Mouse (Mus musculus): ENCODE measurements at regions not wholly inside any gene's neighbourhood (a gene's known extent, or its start where the extent isn't known, plus 50 kb on each side); places are given as distances from the start of the nearest gene placed in this dataset.
"Not testable (repeated sequence)": the region's sequence is repeated elsewhere in the genome, so short reads cannot be mapped to it uniquely, and the experiment has no call there.

DNA sequence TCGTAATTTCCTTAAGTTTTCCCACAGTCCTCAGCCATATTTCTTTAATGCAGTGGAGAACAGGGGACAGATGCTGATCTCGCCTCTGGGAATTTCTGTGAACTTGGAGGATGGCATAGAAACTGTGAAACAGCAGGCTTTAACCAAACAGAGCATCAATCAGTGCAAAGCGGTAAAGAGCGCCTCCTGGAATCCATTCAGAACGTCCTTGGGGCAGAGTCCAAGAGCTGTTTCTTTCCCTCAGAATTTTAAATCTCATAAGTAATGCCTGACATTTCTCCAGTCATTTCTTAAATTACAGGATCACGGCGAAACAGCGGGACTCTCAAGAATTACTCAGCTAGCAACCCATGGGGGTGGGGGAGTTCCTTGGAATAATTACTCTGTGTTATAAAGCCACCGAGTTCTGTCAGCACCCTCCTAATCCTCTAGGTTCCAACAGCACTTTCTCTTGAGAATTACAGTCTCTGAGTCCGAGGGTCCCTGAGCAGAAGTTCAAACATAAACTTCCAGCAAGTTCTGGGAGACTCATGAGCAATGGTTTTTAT is 105.2 kb upstream of the Rhobtb1 start:
- DNase-seq: no peak

DNA sequence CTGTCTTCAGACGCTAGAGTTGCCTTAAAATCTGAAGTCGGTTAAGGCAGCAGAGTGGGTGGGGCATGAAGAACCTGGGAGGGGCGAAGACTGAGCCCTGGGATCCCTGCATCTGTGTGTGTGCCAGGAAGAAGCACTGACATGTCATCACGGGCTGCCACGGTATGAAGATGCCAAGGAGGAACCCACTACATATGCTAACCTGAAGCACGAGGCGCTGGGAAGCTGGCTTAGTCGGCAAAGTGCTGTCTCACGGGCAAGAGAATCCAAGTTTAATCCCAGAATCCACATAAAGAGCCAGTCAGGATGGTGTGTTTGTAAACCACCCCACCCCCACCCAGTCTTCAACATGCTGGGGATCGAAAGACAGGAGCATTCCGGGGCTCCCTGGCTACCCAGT is 73.2 kb upstream of the Rhobtb1 start:
- no peak for DNase-seq

DNA sequence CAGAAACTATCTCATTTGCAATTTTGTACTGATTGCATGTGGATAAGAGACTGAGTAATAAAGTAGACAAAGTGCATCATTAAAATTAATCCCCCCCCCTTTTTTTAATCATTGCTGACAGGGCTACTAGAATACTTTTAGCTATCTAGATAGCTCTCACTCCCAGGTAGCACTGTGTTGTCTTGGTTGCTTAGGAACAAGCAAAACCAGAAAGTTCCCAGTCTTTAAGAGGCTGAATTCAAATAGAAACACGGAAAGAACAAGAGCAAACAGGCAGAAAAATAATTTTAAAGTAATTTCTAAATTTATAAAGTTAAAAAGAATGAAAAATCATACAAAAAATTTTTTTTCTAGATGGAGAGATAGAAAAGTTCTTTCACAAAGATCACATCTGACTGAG is 65.0 kb upstream of the Rhobtb1 start:
- no peak for DNase-seq

- DNase-seq: no peak
Measured at GRCm38 (mm10) chr10:69091872-69092271, 59.4 kb upstream of the Rhobtb1 start.

DNA sequence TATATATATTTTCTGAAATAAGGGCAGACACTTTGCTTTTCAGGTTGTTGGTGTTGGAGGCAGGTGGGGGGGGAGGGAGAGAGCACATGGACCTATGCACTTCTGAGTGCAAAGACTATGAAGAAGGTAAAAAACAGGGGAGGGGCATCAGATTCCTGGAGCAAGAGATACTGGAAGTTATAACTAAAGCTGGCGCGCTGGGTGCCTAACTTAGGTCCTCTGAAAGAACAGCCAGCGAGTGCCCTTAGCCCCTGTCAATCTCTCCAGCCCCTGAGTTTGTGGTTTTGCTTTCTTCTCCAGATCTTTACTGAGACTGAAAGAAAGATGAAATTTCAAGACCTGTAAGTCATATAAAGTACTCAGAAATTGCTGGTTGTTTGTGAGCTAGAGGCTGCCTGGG is 51.2 kb upstream of the Rhobtb1 start:
- DNase-seq: no peak

- DNase-seq: not testable (repeated sequence)
Measured at GRCm38 (mm10) chr10:69100742-69101141, 50.5 kb upstream of the Rhobtb1 start.

Data from right cerebral cortex, postnatal 25 days (tissue).